Mouse (Mus musculus): ENCODE measurements around the gene Nt5c3.

DNA sequence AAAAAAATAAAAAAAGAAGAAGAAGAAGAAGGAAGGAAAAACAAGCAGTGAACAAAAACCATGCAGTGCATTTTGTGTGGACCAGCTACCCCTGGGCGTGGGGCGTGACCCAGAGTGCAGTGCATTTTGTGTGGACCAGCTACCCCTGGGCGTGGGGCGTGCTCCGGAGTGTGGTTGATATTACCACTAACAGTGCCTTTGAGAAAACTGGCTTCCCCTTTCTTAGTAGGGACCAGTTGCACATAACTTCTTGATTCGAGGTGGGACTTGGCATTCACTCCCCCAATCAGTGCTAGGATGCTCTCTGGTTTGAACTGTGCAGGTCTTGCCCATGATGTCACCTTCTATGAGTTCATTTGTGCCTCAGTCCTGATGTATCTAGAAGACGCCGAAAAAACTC, 68.9 kb downstream of the Nt5c3 start:
- TF ChIP-seq CTCF (IDR thresholded peaks at IDR 0.05; ENCODE audit: insufficient read depth, low read depth, low read length): no peak
- TF ChIP-seq POLR2A (IDR thresholded peaks at IDR 0.05; ENCODE audit: insufficient read depth, low read depth, low read length): no peak

All from olfactory bulb, adult 2 months (tissue).